Mouse (Mus musculus) liver, embryonic 14 days (tissue): ENCODE results near the gene Magt1. TPM values are rescaled to one million over a fixed set of nuclear protein-coding genes. Genes with fewer than 3 reads are reported as not detected.

Experiments used
- polyA plus RNA-seq: library from polyadenylated mRNA; depleted of rRNA; stranded (reverse); fragments of >200 nt; gene quantifications from 2 replicates; pipeline ENCODE4 v1.2.3, GENCODE M21; 2012; rRNA removed

The Magt1 gene
- polyA plus RNA-seq: 9.9 and 11.4 TPM in 2 replicates

GRCm38 (mm10) chrX:106011465-106012159 is at the start of gene Magt1:
Gene Magt1 (minus strand): TSS chrX:106011906.

GRCm38 (mm10) chrX:106026418-106027342 is 15.0 kb upstream of the Magt1 start, which contains the start of gene Atp7a:
Gene Atp7a (plus strand): TSS chrX:106027276.

GRCm38 (mm10) chrX:106015571-106016322 is 4.0 kb upstream of the Magt1 start, which contains the start of gene Cox7b:
Gene Cox7b (plus strand): TSS chrX:106015700.

DNA sequence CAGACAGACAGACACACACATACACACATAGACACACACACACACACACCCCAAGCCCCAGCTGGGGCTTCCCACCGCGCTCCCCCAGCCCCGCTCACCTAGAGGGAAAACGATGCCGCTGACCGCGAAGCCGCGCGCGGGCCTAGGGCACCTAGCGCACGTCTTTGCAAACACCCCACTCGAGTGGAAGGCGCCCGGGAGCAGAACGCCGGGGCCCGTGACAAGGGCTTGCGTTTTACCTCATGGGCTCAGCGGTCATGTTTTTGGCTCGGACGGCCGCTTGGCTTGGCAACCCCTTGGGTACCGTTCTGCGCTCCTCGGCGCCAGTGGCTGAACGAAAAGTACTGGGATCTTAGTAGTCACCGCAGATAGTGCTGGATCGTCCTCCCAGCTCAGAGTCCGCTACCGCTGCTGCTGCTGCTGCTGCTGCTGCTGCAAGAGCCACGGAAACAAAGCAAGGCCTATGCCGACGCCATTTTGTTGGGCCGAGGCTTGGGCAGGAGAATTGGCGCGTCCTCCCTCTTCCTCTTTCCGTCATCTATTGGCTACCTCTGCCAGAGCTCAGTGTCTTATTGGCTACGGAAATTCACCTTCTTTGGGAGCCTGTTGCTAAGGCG is 82.7 kb downstream of the Magt1 start, which contains the start of gene Atrx:
TSS of gene Atrx (minus strand) at position 543 of the 617 bp plus-strand sequence.

Other genes starting within 250 kb of the Magt1 start
- not detected in 2 replicates for gene Fgf16, start 247.6 kb downstream of the Magt1 start, polyA plus RNA-seq
- 19.9 and 21.2 TPM in 2 replicates for gene Atrx, start 82.5 kb downstream of the Magt1 start, polyA plus RNA-seq
- 220 and 227 TPM in 2 replicates for gene Cox7b, start 3.8 kb upstream of the Magt1 start, polyA plus RNA-seq
- 2.1 and 2.4 TPM in 2 replicates for gene Atp7a, start 15.4 kb upstream of the Magt1 start, polyA plus RNA-seq
- gene Tlr13, start 131.3 kb upstream of the Magt1 start, polyA plus RNA-seq: 0.36 and 0.66 TPM in 2 replicates
- 147 and 177 TPM in 2 replicates for gene Pgk1, start 175.2 kb upstream of the Magt1 start, polyA plus RNA-seq
- gene Taf9b, start 209.3 kb upstream of the Magt1 start, polyA plus RNA-seq: 3.2 and 3.6 TPM in 2 replicates
- gene Fnd3c2, start 243.5 kb upstream of the Magt1 start, polyA plus RNA-seq: not detected in 2 replicates